Mouse (Mus musculus): Measurements from ENCODE around the gene Kdm7a.

- TF ChIP-seq CTCF (IDR thresholded peaks at IDR 0.05; ENCODE audit: low read depth, low read length) (no peak), POLR2A (IDR thresholded peaks at IDR 0.05; ENCODE audit: extremely low read depth, insufficient read depth, low read length) (no peak)
Observed at GRCm38 (mm10) chr6:39250055-39250454, 43.5 kb upstream of the Kdm7a start.
